Mouse (Mus musculus): ENCODE results near the gene Gm11563. TPM values are rescaled to one million over a fixed set of nuclear protein-coding genes. Genes with fewer than 3 reads are reported as not detected.
"Not testable (repeated sequence)": the region's sequence is repeated elsewhere in the genome, so short reads cannot be mapped to it uniquely, and the experiment has no call there.

Gm11563 gene
- total and polyA plus RNA-seq, 2 experiments: not detected

DNA sequence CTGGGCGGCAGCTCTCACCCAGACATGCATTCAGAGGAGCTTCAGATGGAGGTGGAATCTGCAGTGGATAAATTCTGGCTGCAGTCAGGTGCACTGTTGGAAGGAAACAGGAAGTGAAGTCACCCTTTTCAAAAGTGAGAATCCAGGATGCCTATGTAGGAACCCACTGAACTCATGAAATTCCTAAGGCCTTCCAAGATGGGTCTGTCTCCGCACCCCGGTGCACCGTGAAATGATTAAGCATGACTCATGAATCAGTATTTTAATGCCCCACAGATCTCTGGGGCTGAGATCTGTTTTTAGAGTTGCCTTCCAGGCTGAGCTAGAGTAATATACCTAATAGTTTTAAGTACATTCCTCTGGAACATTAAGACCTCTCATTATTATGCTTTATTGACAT is 496 bp upstream of the Gm11563 start:
- Histone ChIP-seq H3K79me2 (ENCODE audit: control insufficient read depth, insufficient read depth, low read length) (no peaks in the 10 kb centered on the region), H3K4me3 (ENCODE audit: insufficient read depth, low read depth, low read length) (no peak overlapping the region), H3K36me3 (ENCODE audit: control insufficient read depth, insufficient read depth, low read length) (no peaks in the 10 kb centered on the region), H3K4me1 (ENCODE audit: control insufficient read depth, insufficient read depth, low read length) (no peaks in the 10 kb centered on the region), H3K27ac (replicated peaks; ENCODE audit: insufficient read depth, low read depth, low read length) (no peak overlapping the region), H3K27me3 (ENCODE audit: control insufficient read depth, insufficient read depth, low read length) (peaks cover 3% of the 10 kb centered on the region; the same call in 1 of the 2 replicates), H3K9ac (ENCODE audit: low read depth, low read length) (no peak overlapping the region)
- DNase-seq (ENCODE audit: extremely low read depth, low read depth, low spot score): no peak
- TF ChIP-seq POLR2A (IDR thresholded peaks at IDR 0.05; ENCODE audit: extremely low read depth, insufficient read depth, low read length): no peak
- no peak for TF ChIP-seq CTCF (IDR thresholded peaks at IDR 0.05; ENCODE audit: low read depth, low read length)
- 89% methylated on average over 4 of the region's 4 CpGs for WGBS

DNA sequence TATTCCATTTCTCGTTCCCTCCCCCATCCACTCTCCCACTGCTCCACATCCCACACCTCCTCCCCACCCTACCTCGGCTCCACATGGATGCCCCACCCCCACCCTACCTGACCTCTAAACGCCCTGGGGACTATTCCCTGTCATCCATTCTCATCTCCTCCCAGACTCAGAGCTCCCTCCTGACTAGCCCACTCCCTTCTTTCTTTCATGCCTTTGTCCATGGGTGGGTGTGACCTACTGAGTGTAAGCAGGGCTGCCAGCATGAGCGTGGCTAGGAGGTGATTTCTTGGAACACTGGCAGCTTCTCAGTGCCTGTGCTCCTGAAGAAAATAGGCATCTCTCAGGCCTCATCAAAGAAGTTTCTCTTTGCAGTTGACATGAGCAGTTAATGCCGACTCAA is 1.7 kb downstream of the Gm11563 start:
- H3K27ac ChIP-seq (replicated peaks; ENCODE audit: insufficient read depth, low read depth, low read length): no peak overlapping the region
- WGBS: 61% methylated on average over 5 of the region's 5 CpGs
- no peak for TF ChIP-seq CTCF (IDR thresholded peaks at IDR 0.05; ENCODE audit: low read depth, low read length)
- no peak for TF ChIP-seq POLR2A (IDR thresholded peaks at IDR 0.05; ENCODE audit: extremely low read depth, insufficient read depth, low read length)
- no peaks in the 10 kb centered on the region for H3K4me1 ChIP-seq (ENCODE audit: control insufficient read depth, insufficient read depth, low read length)
- H3K36me3 ChIP-seq (ENCODE audit: control insufficient read depth, insufficient read depth, low read length): no peaks in the 10 kb centered on the region
- H3K27me3 ChIP-seq (ENCODE audit: control insufficient read depth, insufficient read depth, low read length): peaks cover 3% of the 10 kb centered on the region; the same call in 1 of the 2 replicates
- DNase-seq (ENCODE audit: extremely low read depth, low read depth, low spot score): no peak
- H3K79me2 ChIP-seq (ENCODE audit: control insufficient read depth, insufficient read depth, low read length): no peaks in the 10 kb centered on the region
- H3K9ac ChIP-seq (ENCODE audit: low read depth, low read length): no peak overlapping the region
- H3K4me3 ChIP-seq (ENCODE audit: insufficient read depth, low read depth, low read length): no peak overlapping the region

DNA sequence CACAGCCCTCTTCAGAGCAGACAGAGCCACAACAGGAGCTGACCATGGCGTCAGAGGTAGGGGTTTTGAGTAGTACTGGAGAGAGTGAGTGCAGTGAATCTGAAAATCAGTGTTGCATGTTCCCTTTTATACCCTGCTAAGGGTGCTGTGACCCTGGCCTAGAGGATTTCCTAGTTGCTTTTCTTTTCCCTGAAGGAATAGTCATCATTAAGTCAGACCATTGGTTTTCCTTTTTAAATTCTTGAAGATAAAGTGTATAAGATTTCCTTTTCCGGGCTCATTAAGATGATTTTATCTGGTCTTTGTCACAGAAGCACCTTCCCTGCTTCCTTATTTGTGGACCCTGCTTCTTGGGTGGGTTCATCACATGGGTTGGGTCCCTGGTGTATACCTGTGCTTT is 8.6 kb downstream of the Gm11563 start, which contains the start of gene Gm11555:
Gene Gm11555, minus strand, starts transcription at position 101 of the 400 bp plus-strand sequence.
- no peak for DNase-seq (ENCODE audit: extremely low read depth, low read depth, low spot score)
- no peaks in the 10 kb centered on the region for H3K36me3 ChIP-seq (ENCODE audit: control insufficient read depth, insufficient read depth, low read length)
- H3K79me2 ChIP-seq (ENCODE audit: control insufficient read depth, insufficient read depth, low read length): no peaks in the 10 kb centered on the region
- WGBS: 84% methylated on average over 2 of the region's 2 CpGs
- H3K4me3 ChIP-seq (ENCODE audit: insufficient read depth, low read depth, low read length): no peak within 1 kb of the TSS
- H3K9ac ChIP-seq (ENCODE audit: low read depth, low read length): no peak within 1 kb of the TSS
- no peak within 1 kb of the TSS for H3K27ac ChIP-seq (replicated peaks; ENCODE audit: insufficient read depth, low read depth, low read length)
- TF ChIP-seq CTCF (IDR thresholded peaks at IDR 0.05; ENCODE audit: low read depth, low read length): no peak
- no peaks in the 10 kb centered on the region for H3K4me1 ChIP-seq (ENCODE audit: control insufficient read depth, insufficient read depth, low read length)
- no peaks in the 10 kb centered on the region for H3K27me3 ChIP-seq (ENCODE audit: control insufficient read depth, insufficient read depth, low read length)

DNA sequence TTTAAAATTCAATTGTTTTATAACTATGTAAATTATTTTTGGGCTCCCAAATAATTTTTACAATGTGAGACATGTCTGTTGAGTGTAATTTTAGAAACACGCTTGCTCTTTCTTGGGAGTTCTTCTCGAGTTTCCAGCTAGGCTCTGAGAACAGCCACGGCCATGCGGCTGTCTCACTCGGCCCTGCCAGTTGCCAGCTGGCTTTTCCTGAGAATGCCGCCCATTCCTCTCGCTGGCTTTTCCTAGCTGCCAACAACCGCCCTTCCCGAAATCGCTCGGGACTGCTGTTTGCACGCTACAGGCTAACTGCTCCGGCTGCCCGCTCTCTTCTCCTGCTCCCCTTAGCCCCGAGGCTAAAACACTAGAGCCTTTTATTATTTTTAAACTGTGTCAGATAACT is 12.3 kb downstream of the Gm11563 start:
- no peak overlapping the region for H3K4me3 ChIP-seq (ENCODE audit: insufficient read depth, low read depth, low read length)
- H3K4me1 ChIP-seq (ENCODE audit: control insufficient read depth, insufficient read depth, low read length): no peaks in the 10 kb centered on the region
- TF ChIP-seq POLR2A (IDR thresholded peaks at IDR 0.05; ENCODE audit: extremely low read depth, insufficient read depth, low read length) (no peak), CTCF (IDR thresholded peaks at IDR 0.05; ENCODE audit: low read depth, low read length) (no peak)
- H3K79me2 ChIP-seq (ENCODE audit: control insufficient read depth, insufficient read depth, low read length): no peaks in the 10 kb centered on the region
- H3K9ac ChIP-seq (ENCODE audit: low read depth, low read length): no peak overlapping the region
- H3K27ac ChIP-seq (replicated peaks; ENCODE audit: insufficient read depth, low read depth, low read length): no peak overlapping the region
- WGBS: 86% methylated on average over 15 of the region's 15 CpGs
- DNase-seq (ENCODE audit: extremely low read depth, low read depth, low spot score): no peak
- H3K27me3 ChIP-seq (ENCODE audit: control insufficient read depth, insufficient read depth, low read length): 0 out of 2 replicates have a peak, but pooled peaks cover 4% of the 10 kb centered on the region
- no peaks in the 10 kb centered on the region for H3K36me3 ChIP-seq (ENCODE audit: control insufficient read depth, insufficient read depth, low read length)

DNA sequence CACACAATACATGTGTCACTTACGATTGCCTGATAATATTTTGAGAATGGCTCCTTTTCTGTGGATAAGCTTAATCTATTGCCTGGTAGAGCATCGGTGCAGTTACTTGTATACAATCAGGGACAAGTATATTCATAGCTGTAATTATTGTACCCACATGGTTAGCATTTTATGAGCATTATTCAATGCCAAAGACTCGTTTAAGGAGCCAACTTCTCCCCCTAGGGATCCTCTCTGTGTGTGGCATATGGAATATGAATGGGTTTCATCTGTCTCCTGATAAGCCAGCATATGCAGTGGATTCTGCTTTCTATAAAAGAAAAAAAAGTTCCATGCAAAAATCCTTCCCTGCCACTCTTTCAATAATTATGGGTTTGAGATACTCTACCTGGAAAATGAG is 14.4 kb downstream of the Gm11563 start:
- Histone ChIP-seq H3K79me2 (ENCODE audit: control insufficient read depth, insufficient read depth, low read length) (no peaks in the 10 kb centered on the region), H3K27me3 (ENCODE audit: control insufficient read depth, insufficient read depth, low read length) (0 out of 2 replicates have a peak, but pooled peaks cover 4% of the 10 kb centered on the region), H3K4me1 (ENCODE audit: control insufficient read depth, insufficient read depth, low read length) (no peaks in the 10 kb centered on the region), H3K27ac (replicated peaks; ENCODE audit: insufficient read depth, low read depth, low read length) (no peak overlapping the region), H3K9ac (ENCODE audit: low read depth, low read length) (no peak overlapping the region), H3K36me3 (ENCODE audit: control insufficient read depth, insufficient read depth, low read length) (no peaks in the 10 kb centered on the region), H3K4me3 (ENCODE audit: insufficient read depth, low read depth, low read length) (no peak overlapping the region)
- no peak for DNase-seq (ENCODE audit: extremely low read depth, low read depth, low spot score)
- WGBS: 81% methylated on average over 3 of the region's 3 CpGs
- no peak for TF ChIP-seq CTCF (IDR thresholded peaks at IDR 0.05; ENCODE audit: low read depth, low read length)
- no peak for TF ChIP-seq POLR2A (IDR thresholded peaks at IDR 0.05; ENCODE audit: extremely low read depth, insufficient read depth, low read length)

DNA sequence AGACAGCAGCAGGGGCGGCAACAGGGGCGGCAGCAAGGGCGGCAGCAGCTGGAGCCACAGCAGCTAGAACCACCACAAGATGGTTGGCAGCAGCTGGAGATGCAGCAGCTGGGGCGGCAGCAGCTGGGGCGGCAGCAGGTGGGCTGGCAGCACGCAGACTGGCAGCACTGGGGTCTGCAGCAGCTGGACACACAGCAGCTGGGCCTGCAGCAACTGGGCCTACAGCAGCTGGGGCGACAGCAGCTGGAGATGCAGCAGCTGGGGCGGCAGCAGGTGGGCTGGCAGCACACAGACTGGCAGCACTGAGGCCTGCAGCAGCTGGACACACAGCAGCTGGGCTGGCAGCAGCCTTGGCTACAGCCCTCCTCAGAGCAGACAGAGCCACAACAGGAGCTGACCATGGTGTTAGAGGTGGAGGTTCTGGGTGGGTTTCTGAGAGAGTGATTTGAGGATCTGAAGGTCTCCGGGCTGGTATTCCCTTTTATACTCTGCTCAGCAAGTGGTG is 15.1 kb downstream of the Gm11563 start, which contains the start of gene Krtap4-7:
Gene Krtap4-7, minus strand, starts transcription at position 455 of the 505 bp plus-strand sequence.
- H3K27ac ChIP-seq (replicated peaks; ENCODE audit: insufficient read depth, low read depth, low read length); H3K9ac ChIP-seq (ENCODE audit: low read depth, low read length); H3K79me2 ChIP-seq (ENCODE audit: control insufficient read depth, insufficient read depth, low read length); H3K4me3 ChIP-seq (ENCODE audit: insufficient read depth, low read depth, low read length); H3K4me1 ChIP-seq (ENCODE audit: control insufficient read depth, insufficient read depth, low read length); DNase-seq (ENCODE audit: extremely low read depth, low read depth, low spot score); H3K36me3 ChIP-seq (ENCODE audit: control insufficient read depth, insufficient read depth, low read length); H3K27me3 ChIP-seq (ENCODE audit: control insufficient read depth, insufficient read depth, low read length): not testable (repeated sequence)
- 77% methylated on average over 9 of the region's 9 CpGs for WGBS
